Mouse (Mus musculus) thymus, postnatal 14 days (tissue): Measurements from ENCODE around the gene Tmem186.

ENCODE experiments used
- DNase-seq: peaks from one replicate; pipeline ENCODE4 v3.0.0; 2021

Gene Tmem186

DNA sequence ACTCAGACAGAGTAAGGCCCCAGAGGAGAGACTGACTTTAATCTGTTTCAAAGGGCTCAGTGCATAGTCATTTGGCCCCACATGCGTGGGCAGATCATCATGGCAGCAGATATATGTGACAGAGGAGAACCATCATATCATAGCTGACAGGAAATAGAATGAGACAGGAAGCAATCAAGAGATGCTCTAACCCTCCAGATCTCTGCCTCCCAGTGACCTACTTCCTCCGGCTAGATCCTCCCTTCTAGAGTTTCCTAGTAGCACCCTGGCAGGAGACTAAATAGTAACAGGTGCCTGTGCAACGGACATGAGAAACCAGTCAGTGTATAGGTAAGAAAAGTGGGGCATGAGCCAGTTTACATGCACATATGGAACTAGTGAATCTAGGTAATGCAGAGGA lies 27.1 kb downstream of the Tmem186 start:
- DNase-seq, result peak; percentile 58

DNA sequence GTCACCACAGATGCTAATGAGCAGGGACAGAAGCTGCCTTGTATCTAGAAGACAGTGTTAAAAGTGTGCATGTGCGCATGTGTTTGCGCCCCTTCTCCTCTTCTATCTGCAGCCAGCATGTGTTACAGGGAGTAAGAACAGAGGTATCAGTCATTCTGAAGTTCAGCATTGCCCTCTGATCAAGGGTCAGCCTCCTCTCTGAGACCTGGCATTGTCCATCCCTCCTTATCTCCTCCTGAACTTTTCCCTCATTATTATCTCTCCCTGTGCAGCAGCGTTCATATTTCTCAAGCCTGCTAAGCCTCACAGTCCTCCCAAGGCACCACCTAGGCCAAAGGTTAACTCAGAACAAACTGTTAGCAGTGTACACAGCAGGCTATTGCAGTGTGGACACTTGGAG lies 33.7 kb downstream of the Tmem186 start:
- no peak for DNase-seq

GRCm38 (mm10) chr16:8597516-8597915 lies 40.0 kb downstream of the Tmem186 start:
- DNase-seq, result no peak

GRCm38 (mm10) chr16:8596336-8596735 lies 41.2 kb downstream of the Tmem186 start:
- DNase-seq, result no peak

GRCm38 (mm10) chr16:8595411-8595810 lies 42.1 kb downstream of the Tmem186 start:
- DNase-seq, result no peak

- no peak for DNase-seq
Measured at GRCm38 (mm10) chr16:8585056-8585455, 52.5 kb downstream of the Tmem186 start.

DNA sequence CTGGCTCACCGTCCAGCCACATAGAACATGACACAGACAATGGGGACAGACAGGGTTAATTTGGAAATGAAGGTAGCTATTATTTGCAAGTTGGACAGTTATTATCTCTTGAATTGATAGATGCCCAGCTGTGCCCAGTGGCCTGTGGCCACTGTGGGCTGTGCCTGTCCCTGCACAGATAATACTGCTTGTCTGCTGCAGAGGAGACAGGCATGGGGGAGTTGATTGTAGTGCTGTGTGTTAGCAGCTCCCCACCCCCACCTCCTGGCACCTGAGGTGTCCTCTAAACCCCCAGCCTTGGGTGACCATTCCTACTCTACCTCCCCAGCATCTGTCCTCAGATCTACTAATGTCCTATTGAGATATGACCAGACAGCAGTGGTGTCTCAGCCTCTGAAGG lies 53.3 kb downstream of the Tmem186 start:
- DNase-seq, result no peak
